Mouse (Mus musculus): ENCODE data around the gene Thap4. TPM values are rescaled to one million over a fixed set of nuclear protein-coding genes. Genes with fewer than 3 reads are reported as not detected.

Thap4 gene
- 74.5 and 75.3 TPM in 2 replicates for polyA plus RNA-seq (2015; fragmentation: Nextera tagmentation; extraction: Ambion mirVana)

DNA sequence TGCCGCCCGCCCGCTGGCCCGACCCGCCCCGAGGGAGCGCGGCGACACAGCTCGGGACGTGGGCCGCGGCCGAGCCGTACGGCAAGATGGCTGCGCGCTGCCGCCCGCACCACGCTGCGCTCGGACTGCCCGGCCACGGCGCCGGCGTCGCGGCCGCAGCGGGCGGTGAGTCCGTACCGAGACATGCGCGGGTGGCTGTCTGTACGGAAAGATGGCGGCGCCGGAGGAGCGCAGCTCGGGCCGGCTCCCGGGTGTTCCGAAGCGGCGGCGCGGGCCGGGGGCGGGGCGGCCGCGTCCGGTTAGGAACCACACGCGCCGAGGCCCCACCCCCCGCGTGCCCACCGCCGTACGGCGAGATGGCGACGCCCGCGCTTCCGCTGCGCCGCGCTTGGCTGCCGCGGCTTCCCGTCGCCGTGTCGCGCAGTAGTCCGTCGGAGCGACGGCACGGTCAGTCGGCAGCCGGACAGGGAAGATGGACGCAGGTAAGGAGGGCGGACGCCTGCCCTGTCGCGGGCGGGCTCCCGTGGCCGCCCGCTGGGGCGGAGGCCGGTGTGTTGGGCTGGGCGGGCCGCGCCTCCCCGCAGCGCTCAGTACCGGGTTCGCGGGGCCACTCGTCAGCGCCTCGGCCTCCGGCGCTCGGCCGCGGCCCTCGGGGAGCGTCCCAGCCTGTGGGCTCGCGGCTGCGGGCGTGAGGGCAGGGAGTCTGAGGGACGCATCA is at the start of gene Thap4:
Gene Thap4 (minus strand): TSS at position 292 of the 718 bp plus-strand sequence.
- ATAC-seq (ENCODE audit: low FRiP score, low TSS enrichment) = peak; percentile 94
- under 1% methylated on average over 113 of the region's 121 CpGs for WGBS

DNA sequence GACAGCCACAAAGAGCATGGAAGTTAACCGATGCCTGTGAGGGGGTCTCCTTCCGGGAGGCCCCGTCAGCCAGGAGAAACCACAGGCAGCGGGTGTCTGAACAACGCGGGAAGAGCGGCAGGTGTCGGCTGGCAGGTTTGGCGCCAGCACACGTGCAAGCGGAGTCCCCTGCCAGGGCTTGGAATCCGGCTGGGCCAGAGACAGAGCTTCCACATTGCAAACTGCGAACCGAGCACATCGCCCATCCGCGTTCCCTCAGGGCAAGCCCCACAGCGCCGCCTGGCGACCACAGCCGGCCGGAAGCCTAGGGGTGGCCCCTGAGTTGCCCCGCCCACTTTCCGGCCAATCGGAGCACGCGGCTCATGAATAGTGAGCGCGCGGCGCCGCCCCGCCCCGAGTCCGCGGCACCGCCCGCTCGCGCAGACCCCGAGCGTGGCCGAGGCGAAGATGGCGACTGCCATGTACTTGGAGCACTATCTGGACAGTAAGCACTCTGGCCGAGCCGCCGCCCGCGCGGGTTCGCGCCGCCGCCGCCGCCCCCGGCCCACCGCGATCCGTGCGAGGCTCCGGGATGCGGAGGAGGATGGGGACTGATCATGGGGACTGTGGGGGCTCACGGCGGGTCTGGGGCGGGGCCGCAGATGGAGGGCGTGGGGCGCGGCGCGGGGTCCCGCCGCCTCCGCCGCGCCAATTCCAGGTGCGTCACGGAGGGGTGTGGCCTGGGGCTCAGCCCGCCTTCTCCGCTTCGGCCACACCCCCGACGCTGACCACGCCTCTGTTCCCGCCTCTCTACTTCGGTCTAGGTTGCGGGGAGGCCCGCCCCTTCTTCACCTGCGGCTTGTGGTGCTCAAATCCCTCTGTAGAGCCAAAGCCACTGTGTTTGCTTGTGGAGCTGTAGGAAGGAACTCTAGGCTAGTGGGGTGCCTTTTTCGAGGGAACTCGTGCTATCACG is 49.2 kb upstream of the Thap4 start, which contains the start of gene Ing5:
Gene Ing5 (plus strand): TSS at position 410 of the 952 bp plus-strand sequence.
- Histone ChIP-seq H3K9ac (replicated peaks; ENCODE audit: low read length) (peak within 1 kb of the TSS; percentile 85), H3K4me2 (replicated peaks; ENCODE audit: low read depth, low read length) (peak within 1 kb of the TSS; percentile 65), H3K4me1 (ENCODE audit: insufficient read depth, low read length) (peaks cover 30% of the 10 kb centered on the region), H3K27ac (ENCODE audit: low read length) (peak within 1 kb of the TSS; percentile 98), H3K27me3 (ENCODE audit: insufficient read depth, low read length) (no peaks in the 10 kb centered on the region), H3K9me3 (ENCODE audit: low read length) (no peaks in the 10 kb centered on the region), H3K36me3 (ENCODE audit: insufficient read depth, low read length) (peaks cover 21% of the 10 kb centered on the region), H3K4me3 (ENCODE audit: low read length) (peak within 1 kb of the TSS; percentile 81)
- ATAC-seq (ENCODE audit: low FRiP score, low TSS enrichment) = peak; percentile 94
- WGBS = under 1% methylated on average over 79 of the region's 94 CpGs

More for the DNA sequence above, at the start of gene Thap4:
- H3K27me3 ChIP-seq (ENCODE audit: insufficient read depth, low read length) = no peaks in the 10 kb centered on the region
- H3K4me3 ChIP-seq (ENCODE audit: low read length) = peak within 1 kb of the TSS; percentile 97
- peak within 1 kb of the TSS; percentile 89 for H3K9ac ChIP-seq (replicated peaks; ENCODE audit: low read length)
- peak within 1 kb of the TSS; percentile 83 for H3K4me2 ChIP-seq (replicated peaks; ENCODE audit: low read depth, low read length)
- H3K27ac ChIP-seq (ENCODE audit: low read length) = peak within 1 kb of the TSS; percentile 92
- peaks cover 19% of the 10 kb centered on the region for H3K4me1 ChIP-seq (ENCODE audit: insufficient read depth, low read length)
- H3K9me3 ChIP-seq (ENCODE audit: low read length) = no peaks in the 10 kb centered on the region
- peaks cover 7% of the 10 kb centered on the region for H3K36me3 ChIP-seq (ENCODE audit: insufficient read depth, low read length)

DNA sequence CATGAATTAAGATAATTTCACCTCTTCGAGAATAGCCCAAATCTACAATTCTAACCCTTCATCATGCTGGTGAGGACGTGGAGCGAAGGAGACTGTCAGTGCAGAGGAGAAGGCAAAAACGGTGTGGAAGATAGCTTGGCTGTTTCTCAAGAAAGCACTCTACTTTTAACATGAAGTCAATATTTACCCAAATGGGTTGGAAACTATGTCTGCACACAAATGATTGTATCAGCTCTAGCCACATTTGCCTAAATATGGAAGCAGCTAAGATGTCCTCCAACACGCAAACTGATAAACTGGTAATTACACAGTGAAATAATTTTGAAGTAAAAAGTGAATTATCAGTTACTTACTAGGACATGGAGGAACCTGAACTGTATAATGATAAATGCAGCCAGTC is 48.1 kb upstream of the Thap4 start:
- no peak for ATAC-seq (ENCODE audit: low FRiP score, low TSS enrichment)
- peaks cover 21% of the 10 kb centered on the region for H3K36me3 ChIP-seq (ENCODE audit: insufficient read depth, low read length)
- no peaks in the 10 kb centered on the region for H3K9me3 ChIP-seq (ENCODE audit: low read length)
- peaks cover 32% of the 10 kb centered on the region for H3K4me1 ChIP-seq (ENCODE audit: insufficient read depth, low read length)
- no peaks in the 10 kb centered on the region for H3K27me3 ChIP-seq (ENCODE audit: insufficient read depth, low read length)
- H3K4me3 ChIP-seq (ENCODE audit: low read length) = peak overlapping the region; percentile 81; the same call in 1 of the 2 replicates
- H3K9ac ChIP-seq (replicated peaks; ENCODE audit: low read length) = no peak overlapping the region
- H3K4me2 ChIP-seq (replicated peaks; ENCODE audit: low read depth, low read length) = peak overlapping the region; percentile 65
- WGBS = 88% methylated on average over 5 of the region's 5 CpGs
- peak overlapping the region; percentile 90; the same call in 1 of the 2 replicates for H3K27ac ChIP-seq (ENCODE audit: low read length)

DNA sequence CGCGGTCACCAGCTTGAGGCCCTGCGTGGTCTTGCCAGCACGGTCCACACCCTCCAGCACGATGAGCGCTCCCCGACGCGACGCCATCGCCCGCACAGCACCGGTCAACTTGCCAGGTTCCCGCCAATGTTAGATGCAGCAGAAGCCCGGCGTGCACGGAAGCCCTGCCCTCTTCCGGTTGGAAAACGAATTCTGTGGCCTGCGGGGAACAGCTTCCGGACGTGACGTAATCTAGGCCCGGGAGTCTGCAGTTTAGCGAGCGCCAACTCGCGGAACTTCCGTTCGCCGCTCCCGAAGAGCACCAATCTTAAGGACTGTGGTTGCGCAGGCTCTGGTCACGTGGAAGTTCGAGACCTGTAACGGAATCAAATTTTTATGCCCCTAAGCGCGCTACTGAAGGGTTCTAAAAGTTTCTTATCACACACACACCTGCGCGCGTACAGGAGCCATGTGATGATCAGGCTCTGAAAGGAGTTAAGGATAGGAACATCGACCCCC is 47.1 kb upstream of the Thap4 start, which contains the start of gene Dtymk:
Gene Dtymk (minus strand): TSS at position 194 of the 498 bp plus-strand sequence.
- Histone ChIP-seq H3K36me3 (ENCODE audit: insufficient read depth, low read length) (peaks cover 24% of the 10 kb centered on the region), H3K9me3 (ENCODE audit: low read length) (no peaks in the 10 kb centered on the region), H3K4me3 (ENCODE audit: low read length) (peak within 1 kb of the TSS; percentile 78), H3K9ac (replicated peaks; ENCODE audit: low read length) (peak within 1 kb of the TSS; percentile 87), H3K27me3 (ENCODE audit: insufficient read depth, low read length) (no peaks in the 10 kb centered on the region), H3K4me2 (replicated peaks; ENCODE audit: low read depth, low read length) (peak within 1 kb of the TSS; percentile 78), H3K4me1 (ENCODE audit: insufficient read depth, low read length) (peaks cover 33% of the 10 kb centered on the region), H3K27ac (ENCODE audit: low read length) (peak within 1 kb of the TSS; percentile 85)
- ATAC-seq (ENCODE audit: low FRiP score, low TSS enrichment) = peak; percentile 52
- under 1% methylated on average over 42 of the region's 42 CpGs for WGBS

DNA sequence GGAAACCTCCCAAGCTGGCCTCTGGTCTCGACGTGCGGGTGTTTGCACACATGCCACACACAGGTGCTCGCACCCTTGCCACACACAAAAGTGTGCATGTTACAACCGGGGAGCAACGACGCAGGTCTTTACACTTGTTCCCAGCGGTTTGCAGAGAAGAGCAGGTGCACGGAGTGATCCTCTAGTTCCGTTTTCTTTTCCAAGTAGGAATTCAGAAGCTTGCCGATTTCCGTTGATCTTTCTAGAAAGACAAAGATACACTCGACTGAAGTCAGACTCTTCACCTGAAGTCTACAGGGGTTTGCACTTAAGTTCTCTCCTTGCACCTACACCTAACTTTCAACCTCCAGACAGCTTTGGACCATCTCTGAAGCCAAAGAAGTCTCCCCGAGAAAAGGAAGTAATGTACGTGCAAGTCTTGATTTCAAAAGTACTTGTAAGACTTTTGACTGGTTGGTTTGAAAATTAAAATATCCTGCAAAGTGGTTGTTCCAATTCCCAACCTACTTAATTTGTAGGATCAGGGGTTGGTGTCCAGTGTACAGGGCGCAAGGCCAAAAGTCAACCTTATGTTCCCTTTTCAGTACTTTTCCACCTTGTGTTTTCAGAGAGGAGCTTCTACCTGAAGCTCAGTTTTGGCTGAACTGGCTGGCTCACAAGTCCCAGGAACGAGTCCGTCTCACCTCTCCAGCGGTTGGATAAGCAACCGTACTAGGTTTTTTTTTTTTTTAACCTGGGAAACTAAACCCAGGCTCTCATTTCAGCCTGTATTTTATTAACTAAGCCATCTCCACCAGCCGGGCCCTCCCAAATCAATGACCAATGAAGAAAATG is 46.2 kb upstream of the Thap4 start:
- Histone ChIP-seq H3K4me2 (replicated peaks; ENCODE audit: low read depth, low read length) (peak overlapping the region; percentile 78), H3K4me3 (ENCODE audit: low read length) (peak overlapping the region; percentile 78), H3K9me3 (ENCODE audit: low read length) (no peaks in the 10 kb centered on the region), H3K27ac (ENCODE audit: low read length) (peak overlapping the region; percentile 85), H3K4me1 (ENCODE audit: insufficient read depth, low read length) (peaks cover 33% of the 10 kb centered on the region), H3K36me3 (ENCODE audit: insufficient read depth, low read length) (peaks cover 28% of the 10 kb centered on the region), H3K27me3 (ENCODE audit: insufficient read depth, low read length) (no peaks in the 10 kb centered on the region), H3K9ac (replicated peaks; ENCODE audit: low read length) (peak overlapping the region; percentile 87)
- WGBS = 72% methylated on average over 21 of the region's 21 CpGs
- no peak for ATAC-seq (ENCODE audit: low FRiP score, low TSS enrichment)

DNA sequence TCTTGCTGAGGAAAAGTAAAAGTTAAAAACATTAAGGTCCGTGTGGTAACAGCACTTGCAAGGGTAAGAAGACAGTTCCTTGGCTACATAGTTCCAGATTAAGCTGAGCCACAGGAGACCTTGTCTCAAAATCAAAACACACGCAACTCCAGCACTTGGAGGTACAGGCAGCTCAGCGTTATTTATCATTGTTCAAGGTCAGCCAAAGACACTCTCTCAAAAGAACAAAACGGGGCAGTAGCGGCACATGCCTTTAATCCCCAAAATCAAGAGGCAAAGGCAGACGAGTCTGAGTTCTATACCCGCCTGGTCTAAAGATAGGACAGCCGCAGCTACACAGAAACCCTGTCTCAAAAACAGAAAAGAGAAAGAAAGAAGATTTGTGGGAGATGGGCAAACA is 41.2 kb upstream of the Thap4 start:
- no peak for ATAC-seq (ENCODE audit: low FRiP score, low TSS enrichment)
- WGBS = 85% methylated on average over 8 of the region's 8 CpGs
- Histone ChIP-seq H3K9ac (replicated peaks; ENCODE audit: low read length) (no peak overlapping the region), H3K27ac (ENCODE audit: low read length) (no peak overlapping the region), H3K4me1 (ENCODE audit: insufficient read depth, low read length) (peaks cover 7% of the 10 kb centered on the region; the same call in 1 of the 2 replicates), H3K9me3 (ENCODE audit: low read length) (0 out of 2 replicates have a peak, but pooled peaks cover 2% of the 10 kb centered on the region), H3K36me3 (ENCODE audit: insufficient read depth, low read length) (peaks cover 69% of the 10 kb centered on the region), H3K27me3 (ENCODE audit: insufficient read depth, low read length) (no peaks in the 10 kb centered on the region), H3K4me3 (ENCODE audit: low read length) (no peak overlapping the region), H3K4me2 (replicated peaks; ENCODE audit: low read depth, low read length) (no peak overlapping the region)

DNA sequence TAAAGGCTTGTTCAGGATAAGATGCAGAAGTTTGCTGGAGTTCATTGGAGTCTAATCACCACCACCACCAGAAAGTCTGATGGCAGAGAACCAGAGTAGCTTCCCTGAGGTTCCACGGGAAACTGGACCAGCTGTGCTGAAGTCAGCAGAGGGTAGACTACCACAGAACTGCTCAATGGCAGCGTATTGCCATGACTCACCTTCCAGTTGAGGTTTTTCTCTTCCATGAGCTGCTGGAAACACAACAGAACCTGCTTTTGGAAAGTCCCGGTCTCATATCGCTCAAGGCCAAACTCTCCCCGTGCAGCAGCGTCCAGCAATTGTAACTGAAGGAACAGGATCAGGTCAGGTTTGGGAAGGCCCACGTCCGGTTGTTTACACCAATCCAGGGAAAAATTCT is 39.9 kb upstream of the Thap4 start:
- peaks cover 70% of the 10 kb centered on the region for H3K36me3 ChIP-seq (ENCODE audit: insufficient read depth, low read length)
- no peak for ATAC-seq (ENCODE audit: low FRiP score, low TSS enrichment)
- H3K9ac ChIP-seq (replicated peaks; ENCODE audit: low read length) = no peak overlapping the region

DNA sequence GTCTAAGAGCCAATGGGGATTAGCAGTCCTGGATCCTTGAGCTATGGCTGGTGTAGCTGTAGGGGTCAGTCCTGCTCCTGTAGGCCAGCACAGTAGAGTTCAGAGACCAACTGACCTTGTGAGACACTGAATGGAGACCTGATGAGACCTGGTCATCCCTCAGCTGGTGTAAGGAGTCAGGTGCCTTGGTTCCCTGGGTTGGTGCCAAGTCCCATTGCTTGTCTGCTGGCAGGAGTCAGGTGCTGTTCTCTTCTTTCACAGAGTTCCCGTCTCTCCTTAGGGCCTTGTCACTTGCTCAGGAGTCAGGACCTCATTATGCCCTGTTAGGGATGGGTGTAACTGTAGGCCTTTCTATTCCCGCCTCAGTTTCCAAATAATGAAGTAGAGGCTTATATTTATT is 32.2 kb upstream of the Thap4 start:
- H3K36me3 ChIP-seq (ENCODE audit: insufficient read depth, low read length) = peaks cover 73% of the 10 kb centered on the region
- H3K9me3 ChIP-seq (ENCODE audit: low read length) = 0 out of 2 replicates have a peak, but pooled peaks cover 2% of the 10 kb centered on the region
- WGBS = 89% methylated on average over 2 of the region's 2 CpGs
- ATAC-seq (ENCODE audit: low FRiP score, low TSS enrichment) = no peak
- H3K4me1 ChIP-seq (ENCODE audit: insufficient read depth, low read length) = no peaks in the 10 kb centered on the region
- no peak overlapping the region for H3K4me3 ChIP-seq (ENCODE audit: low read length)
- no peak overlapping the region for H3K9ac ChIP-seq (replicated peaks; ENCODE audit: low read length)
- H3K27me3 ChIP-seq (ENCODE audit: insufficient read depth, low read length) = no peaks in the 10 kb centered on the region
- no peak overlapping the region for H3K27ac ChIP-seq (ENCODE audit: low read length)
- no peak overlapping the region for H3K4me2 ChIP-seq (replicated peaks; ENCODE audit: low read depth, low read length)

More for the DNA sequence above, 39.9 kb upstream of the Thap4 start:
- Histone ChIP-seq H3K27ac (ENCODE audit: low read length) (no peak overlapping the region), H3K4me2 (replicated peaks; ENCODE audit: low read depth, low read length) (no peak overlapping the region), H3K27me3 (ENCODE audit: insufficient read depth, low read length) (no peaks in the 10 kb centered on the region), H3K9me3 (ENCODE audit: low read length) (0 out of 2 replicates have a peak, but pooled peaks cover 2% of the 10 kb centered on the region), H3K4me3 (ENCODE audit: low read length) (no peak overlapping the region), H3K4me1 (ENCODE audit: insufficient read depth, low read length) (0 out of 2 replicates have a peak, but pooled peaks cover 3% of the 10 kb centered on the region)
- WGBS = 95% methylated on average over 8 of the region's 8 CpGs

DNA sequence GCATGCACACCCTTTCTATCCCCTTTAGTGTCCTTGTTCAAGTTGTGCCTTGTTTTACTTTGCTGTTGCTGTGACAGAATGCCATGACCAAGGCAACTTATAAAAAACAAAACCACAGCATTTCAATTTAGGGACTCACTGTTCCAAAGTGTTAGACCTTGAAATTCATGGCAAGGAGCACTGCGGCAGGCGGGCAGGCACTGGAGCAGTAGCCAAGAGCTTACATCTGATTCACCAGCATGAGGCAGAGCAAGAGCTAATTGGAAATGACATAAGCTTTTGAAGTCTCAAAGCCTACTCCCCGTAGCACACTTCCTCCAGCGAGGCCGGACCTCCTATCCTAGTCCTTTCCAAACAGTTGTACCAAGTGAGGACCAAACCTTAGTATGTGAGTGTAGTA is 22.0 kb upstream of the Thap4 start:
- 92% methylated on average over 5 of the region's 5 CpGs for WGBS
- peaks cover 68% of the 10 kb centered on the region for H3K36me3 ChIP-seq (ENCODE audit: insufficient read depth, low read length)

More for the DNA sequence above, 22.0 kb upstream of the Thap4 start:
- no peaks in the 10 kb centered on the region for H3K27me3 ChIP-seq (ENCODE audit: insufficient read depth, low read length)
- H3K4me3 ChIP-seq (ENCODE audit: low read length) = no peak overlapping the region
- no peak for ATAC-seq (ENCODE audit: low FRiP score, low TSS enrichment)
- H3K4me1 ChIP-seq (ENCODE audit: insufficient read depth, low read length) = no peaks in the 10 kb centered on the region
- H3K9me3 ChIP-seq (ENCODE audit: low read length) = no peaks in the 10 kb centered on the region
- no peak overlapping the region for H3K9ac ChIP-seq (replicated peaks; ENCODE audit: low read length)
- no peak overlapping the region for H3K27ac ChIP-seq (ENCODE audit: low read length)
- no peak overlapping the region for H3K4me2 ChIP-seq (replicated peaks; ENCODE audit: low read depth, low read length)

Measured in kidney, embryonic 16.5 days (tissue).